Mouse (Mus musculus) thymus, adult 2 months (tissue): ENCODE measurements around the gene Akt1s1. TPM values are rescaled to one million over a fixed set of nuclear protein-coding genes. Genes with fewer than 3 reads are reported as not detected.

ENCODE experiments used
- DNase-seq: peaks from one replicate; pipeline ENCODE4 v3.0.0; 2021
- H3K27ac ChIP-seq: fragments of 200-500 bp; 2 replicates; pipeline ENCODE4 v1.5.1; 2012; ENCODE audit warnings: low read length, control low read depth; ENCODE audit not compliant: control insufficient read depth, insufficient read depth
- H3K27me3 ChIP-seq: fragments of 200-500 bp; 2 replicates; pipeline ENCODE4 v1.6.1; 2012; ENCODE audit warnings: mild to moderate bottlenecking, low read length, moderate library complexity, mixed read lengths; ENCODE audit not compliant: control insufficient read depth, insufficient read depth
- H3K36me3 ChIP-seq: fragments of 200-500 bp; 2 replicates; pipeline ENCODE4 v1.6.1; 2012; ENCODE audit warnings: mild to moderate bottlenecking, low read length, moderate library complexity; ENCODE audit not compliant: control insufficient read depth, insufficient read depth
- H3K4me1 ChIP-seq: fragments of 200-500 bp; replicated peaks from 2 replicates; pipeline ENCODE4 v1.6.1; 2012; ENCODE audit warnings: low read length; ENCODE audit not compliant: control insufficient read depth, insufficient read depth
- H3K4me3 ChIP-seq: fragments of 200-500 bp; 2 replicates; pipeline ENCODE4 v1.5.1; 2012; ENCODE audit warnings: mild to moderate bottlenecking, low read length, control low read depth, moderate library complexity; ENCODE audit not compliant: control insufficient read depth, insufficient read depth
- CTCF ChIP-seq: fragments of 200-500 bp; IDR thresholded peaks from 2 replicates; pipeline ENCODE4 v1.5.1; 2012; ENCODE audit warnings: mild to moderate bottlenecking, control low read depth, low read length, moderate library complexity, borderline replicate concordance; ENCODE audit not compliant: control insufficient read depth, poor library complexity, insufficient read depth; ENCODE audit errors: extremely low read depth
- POLR2A ChIP-seq: fragments of 200-500 bp; IDR thresholded peaks from 2 replicates; pipeline ENCODE4 v1.6.1; 2012; ENCODE audit warnings: mild to moderate bottlenecking, low read length, control low read depth, moderate library complexity; ENCODE audit not compliant: control insufficient read depth, poor library complexity, insufficient read depth; ENCODE audit errors: extremely low read depth
- WGBS: fragments of 180-500 bp; shearing (Covaris S2); methylation state at CpG from one replicate; pipeline ENCODE4 v1.1.7; 2018; 5-methylcytosine and 5-hydroxymethylcytosine counted together
- polyA plus RNA-seq: library from polyadenylated mRNA; depleted of rRNA; stranded (reverse); fragments of >200 nt; gene quantifications from 2 replicates; pipeline ENCODE4 v1.2.3, GENCODE M21; 2012

Akt1s1 gene
- polyA plus RNA-seq, 1 experiment = 91.4 TPM

GRCm38 (mm10) chr7:44890737-44891136 lies 41.9 kb downstream of the Akt1s1 start:
- Histone ChIP-seq H3K36me3 (no peaks in the 10 kb centered on the region), H3K27me3 (no peaks in the 10 kb centered on the region), H3K27ac (no peak overlapping the region), H3K4me3 (no peak overlapping the region), H3K4me1 (peaks cover 18% of the 10 kb centered on the region)
- TF ChIP-seq CTCF = no peak
- no peak for TF ChIP-seq POLR2A
- 93% methylated on average over 4 of the region's 4 CpGs for WGBS
- no peak for DNase-seq

- DNase-seq = no peak
- no peaks in the 10 kb centered on the region for H3K36me3 ChIP-seq
- H3K4me3 ChIP-seq = peak overlapping the region; percentile 65
- H3K4me1 ChIP-seq = peaks cover 24% of the 10 kb centered on the region
- no peaks in the 10 kb centered on the region for H3K27me3 ChIP-seq
- H3K27ac ChIP-seq = no peak overlapping the region
- 33% methylated on average over 6 of the region's 6 CpGs for WGBS
- TF ChIP-seq CTCF = no peak
- TF ChIP-seq POLR2A = no peak
Observed at GRCm38 (mm10) chr7:44891611-44892010, 42.8 kb downstream of the Akt1s1 start.

- H3K4me3 ChIP-seq = peak within 1 kb of the TSS; percentile 65
- TF ChIP-seq CTCF = peak; percentile 29; the same call in 1 of the 2 replicates
- TF ChIP-seq POLR2A = peak; percentile 85
- no peaks in the 10 kb centered on the region for H3K36me3 ChIP-seq
- H3K27ac ChIP-seq = peak within 1 kb of the TSS; percentile 86
- under 1% methylated on average over 56 of the region's 56 CpGs for WGBS
- peak; percentile 79 for DNase-seq
- H3K27me3 ChIP-seq = no peaks in the 10 kb centered on the region
- peaks cover 28% of the 10 kb centered on the region for H3K4me1 ChIP-seq
Observed at GRCm38 (mm10) chr7:44892276-44892921, 43.6 kb downstream of the Akt1s1 start, which contains the start of gene Med25. TSS of gene Med25 (minus strand) at chr7:44892712.

- no peak overlapping the region for H3K27ac ChIP-seq
- DNase-seq = no peak
Observed at GRCm38 (mm10) chr7:44893197-44893596, 44.4 kb downstream of the Akt1s1 start.

GRCm38 (mm10) chr7:44894175-44894574 lies 45.4 kb downstream of the Akt1s1 start:
- TF ChIP-seq CTCF = no peak
- no peak for TF ChIP-seq POLR2A
- no peaks in the 10 kb centered on the region for H3K36me3 ChIP-seq
- no peak overlapping the region for H3K27ac ChIP-seq
- DNase-seq = no peak
- H3K27me3 ChIP-seq = no peaks in the 10 kb centered on the region
- WGBS = 92% methylated on average over 3 of the region's 3 CpGs
- no peak overlapping the region for H3K4me3 ChIP-seq
- H3K4me1 ChIP-seq = peaks cover 28% of the 10 kb centered on the region

More at GRCm38 (mm10) chr7:44893197-44893596, 44.4 kb downstream of the Akt1s1 start:
- H3K4me1 ChIP-seq = peaks cover 28% of the 10 kb centered on the region
- H3K4me3 ChIP-seq = no peak overlapping the region
- WGBS = 77% methylated on average over 8 of the region's 8 CpGs
- no peaks in the 10 kb centered on the region for H3K36me3 ChIP-seq
- TF ChIP-seq POLR2A (no peak), CTCF (no peak)
- H3K27me3 ChIP-seq = no peaks in the 10 kb centered on the region

- no peak overlapping the region for H3K27ac ChIP-seq
- no peaks in the 10 kb centered on the region for H3K27me3 ChIP-seq
- TF ChIP-seq CTCF (no peak), POLR2A (no peak)
- peaks cover 28% of the 10 kb centered on the region for H3K4me1 ChIP-seq
- no peak for DNase-seq
- 49% methylated on average over 7 of the region's 7 CpGs for WGBS
- no peaks in the 10 kb centered on the region for H3K36me3 ChIP-seq
- H3K4me3 ChIP-seq = no peak overlapping the region
Observed at GRCm38 (mm10) chr7:44895206-44895592, 46.4 kb downstream of the Akt1s1 start.
